Mouse (Mus musculus) heart, postnatal 36 days (tissue): ENCODE results near the gene Scgb2b17. TPM values are rescaled to one million over a fixed set of nuclear protein-coding genes. Genes with fewer than 3 reads are reported as not detected.
"Not testable (repeated sequence)": the region's sequence is repeated elsewhere in the genome, so short reads cannot be mapped to it uniquely, and the experiment has no call there.

ENCODE experiments used
- DNase-seq, 2 experiments: peaks; one replicate each; pipeline ENCODE4 v3.0.0; 2021 to 2022
- intact Hi-C: fragments of 180-260 bp; cut with DNase I; formaldehyde crosslinking; loops from one replicate; pipeline ENCODE4 v1.15.1; 2025
- total RNA-seq, 2 experiments: library from RNA; stranded (reverse); gene quantifications; 2 replicates each; pipeline ENCODE4 v1.2.3; 2021

Gene Scgb2b17
- total RNA-seq: not detected

DNA sequence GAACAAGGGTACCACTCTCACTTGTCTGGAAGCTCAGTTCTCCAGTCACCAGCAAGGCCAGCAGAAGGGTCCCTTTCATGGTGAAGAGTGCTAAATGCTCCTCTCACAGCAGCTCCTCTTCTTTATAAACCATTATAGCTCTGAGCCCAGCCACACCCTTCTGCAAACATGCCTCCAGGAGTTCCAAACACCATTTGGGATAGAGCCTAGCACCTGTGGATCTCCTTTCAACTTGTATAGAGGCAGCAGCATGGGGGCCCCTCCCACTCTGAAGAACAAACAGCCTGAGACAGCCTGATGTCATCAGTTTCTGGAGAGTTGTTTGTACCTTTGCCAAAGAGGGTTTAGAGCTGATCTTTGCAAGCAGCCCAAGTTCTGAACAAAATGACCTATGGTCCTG, at the start of gene Scgb2b17:
Scgb2b17 (minus strand) TSS at position 101 of the 400 bp plus-strand sequence.
- intact Hi-C loops, DNase-seq: not testable (repeated sequence)

DNA sequence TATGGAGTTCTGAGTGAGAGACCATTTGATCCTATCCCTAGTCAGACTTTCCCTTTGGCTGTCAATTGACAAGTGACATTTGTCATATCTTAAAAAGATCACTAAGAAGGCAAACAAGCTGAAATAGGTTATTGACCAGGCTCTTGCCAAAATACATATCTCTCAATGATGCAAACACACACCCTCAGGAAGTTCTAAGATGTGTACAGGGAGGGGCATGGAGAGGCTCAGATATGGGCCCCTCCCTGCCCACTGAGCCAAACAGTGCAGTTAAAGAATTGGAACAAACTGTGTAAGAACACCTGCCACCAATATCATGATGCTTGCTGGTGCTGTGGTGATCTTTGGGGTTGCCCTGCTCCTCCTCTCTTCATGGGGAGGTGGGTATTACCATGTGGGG, 6.8 kb upstream of the Scgb2b17 start, which contains the start of gene Scgb1b17:
Scgb1b17 (plus strand) TSS at position 301 of the 400 bp plus-strand sequence.
- DNase-seq, intact Hi-C loops: not testable (repeated sequence)

Other genes with a start within 250 kb of the Scgb2b17 start
- not detected for gene Scgb2b15, start 226.9 kb downstream of the Scgb2b17 start, total RNA-seq
- gene Scgb1b15, start 220.0 kb downstream of the Scgb2b17 start, total RNA-seq: not detected
- gene Scgb1b17, start 6.9 kb upstream of the Scgb2b17 start, total RNA-seq: not detected
- gene Scgb2b18, start 117.3 kb upstream of the Scgb2b17 start, total RNA-seq: not detected
- not detected for gene Scgb1b18, start 129.0 kb upstream of the Scgb2b17 start, total RNA-seq
- not detected for gene Scgb2b19, start 223.8 kb upstream of the Scgb2b17 start, total RNA-seq
- gene Scgb1b19, start 230.7 kb upstream of the Scgb2b17 start, total RNA-seq: not detected